Mouse (Mus musculus): ENCODE data around the gene Slpi. TPM values are rescaled to one million over a fixed set of nuclear protein-coding genes. Genes with fewer than 3 reads are reported as not detected.
"Not testable (repeated sequence)": the region's sequence is repeated elsewhere in the genome, so short reads cannot be mapped to it uniquely, and the experiment has no call there.

Slpi gene
- polyA plus RNA-seq, 1 experiment, result 0.90 TPM

GRCm38 (mm10) chr2:164320983-164321382 is 67.9 kb downstream of the Slpi start:
- Histone ChIP-seq H3K4me1 (ENCODE audit: control insufficient read depth, insufficient read depth, low read length) (no peaks in the 10 kb centered on the region), H3K27ac (ENCODE audit: insufficient read depth, low read length) (no peak overlapping the region), H3K4me3 (ENCODE audit: insufficient read depth, low read length) (no peak overlapping the region)
- no peak for TF ChIP-seq CTCF (IDR thresholded peaks at IDR 0.05; ENCODE audit: borderline replicate concordance, insufficient read depth, low read length)

GRCm38 (mm10) chr2:164316451-164316850 is 72.4 kb downstream of the Slpi start, which contains the start of gene Svs6:
TSS of gene Svs6 (plus strand) at chr2:164316751.
- not testable (repeated sequence) for H3K27ac ChIP-seq (ENCODE audit: insufficient read depth, low read length); H3K4me1 ChIP-seq (ENCODE audit: control insufficient read depth, insufficient read depth, low read length); H3K4me3 ChIP-seq (ENCODE audit: insufficient read depth, low read length)

- not testable (repeated sequence) for H3K27ac ChIP-seq (ENCODE audit: insufficient read depth, low read length); H3K4me1 ChIP-seq (ENCODE audit: control insufficient read depth, insufficient read depth, low read length); H3K4me3 ChIP-seq (ENCODE audit: insufficient read depth, low read length)
Measured at GRCm38 (mm10) chr2:164315460-164315859, 73.4 kb downstream of the Slpi start.

GRCm38 (mm10) chr2:164312599-164312998 is 76.3 kb downstream of the Slpi start:
- no peaks in the 10 kb centered on the region for H3K4me1 ChIP-seq (ENCODE audit: control insufficient read depth, insufficient read depth, low read length)
- TF ChIP-seq CTCF (IDR thresholded peaks at IDR 0.05; ENCODE audit: borderline replicate concordance, insufficient read depth, low read length) (no peak), POLR2A (IDR thresholded peaks at IDR 0.05; ENCODE audit: low read depth, low read length) (no peak)
- H3K27ac ChIP-seq (ENCODE audit: insufficient read depth, low read length), result no peak overlapping the region
- H3K4me3 ChIP-seq (ENCODE audit: insufficient read depth, low read length), result no peak overlapping the region

Other genes with a start within 250 kb of the Slpi start
- 0.23 and 1.1 TPM in 2 replicates for gene Kcns1, start 218.0 kb downstream of the Slpi start, polyA plus RNA-seq (2011; ENCODE audit: insufficient read length, low read depth, missing spikeins)
- not detected in 2 replicates for gene Wfdc5, start 206.4 kb downstream of the Slpi start, polyA plus RNA-seq (2011; ENCODE audit: insufficient read length, low read depth, missing spikeins)
- not detected in 2 replicates for gene Wfdc12, start 198.5 kb downstream of the Slpi start, polyA plus RNA-seq (2011; ENCODE audit: insufficient read length, low read depth, missing spikeins)
- not detected in 2 replicates for gene Wfdc15a, start 189.0 kb downstream of the Slpi start, polyA plus RNA-seq (2011; ENCODE audit: insufficient read length, low read depth, missing spikeins)
- gene Wfdc15b, start 167.4 kb downstream of the Slpi start, polyA plus RNA-seq (2011; ENCODE audit: insufficient read length, low read depth, missing spikeins), result not detected in 2 replicates
- gene Svs2, start 150.6 kb downstream of the Slpi start, polyA plus RNA-seq (2011; ENCODE audit: insufficient read length, low read depth, missing spikeins), result not detected in 2 replicates
- gene Svs3b, start 132.5 kb downstream of the Slpi start, polyA plus RNA-seq (2011; ENCODE audit: insufficient read length, low read depth, missing spikeins), result not detected in 2 replicates
- gene Svs4, start 110.6 kb downstream of the Slpi start, polyA plus RNA-seq (2011; ENCODE audit: insufficient read length, low read depth, missing spikeins), result not detected in 2 replicates
- not detected in 2 replicates for gene Svs3a, start 99.8 kb downstream of the Slpi start, polyA plus RNA-seq (2011; ENCODE audit: insufficient read length, low read depth, missing spikeins)
- gene Svs6, start 72.3 kb downstream of the Slpi start, polyA plus RNA-seq (2011; ENCODE audit: insufficient read length, low read depth, missing spikeins), result not detected in 2 replicates
- not detected in 2 replicates for gene Svs5, start 56.4 kb downstream of the Slpi start, polyA plus RNA-seq (2011; ENCODE audit: insufficient read length, low read depth, missing spikeins)
- gene Rbpjl, start 14.0 kb upstream of the Slpi start, polyA plus RNA-seq (2011; ENCODE audit: insufficient read length, low read depth, missing spikeins), result not detected in 2 replicates
- gene Matn4, start 16.1 kb upstream of the Slpi start, polyA plus RNA-seq (2011; ENCODE audit: insufficient read length, low read depth, missing spikeins), result 0.18 and 3.1 TPM in 2 replicates
- gene Sdc4, start 54.8 kb upstream of the Slpi start, polyA plus RNA-seq (2011; ENCODE audit: insufficient read length, low read depth, missing spikeins), result 242 and 248 TPM in 2 replicates
- 23.1 and 23.6 TPM in 2 replicates for gene Sys1, start 67.9 kb upstream of the Slpi start, polyA plus RNA-seq (2011; ENCODE audit: insufficient read length, low read depth, missing spikeins)
- gene Gm20458, start 71.9 kb upstream of the Slpi start, polyA plus RNA-seq (2011; ENCODE audit: insufficient read length, low read depth, missing spikeins), result 4.1 and 5.8 TPM in 2 replicates
- not detected in 2 replicates for gene Trp53tg5, start 84.6 kb upstream of the Slpi start, polyA plus RNA-seq (2011; ENCODE audit: insufficient read length, low read depth, missing spikeins)
- gene Dbndd2, start 97.0 kb upstream of the Slpi start, polyA plus RNA-seq (2011; ENCODE audit: insufficient read length, low read depth, missing spikeins), result 13.8 and 19.0 TPM in 2 replicates
- gene Pigt, start 108.4 kb upstream of the Slpi start, polyA plus RNA-seq (2011; ENCODE audit: insufficient read length, low read depth, missing spikeins), result 59.6 and 66.3 TPM in 2 replicates
- gene Wfdc2, start 173.3 kb upstream of the Slpi start, polyA plus RNA-seq (2011; ENCODE audit: insufficient read length, low read depth, missing spikeins), result not detected in 2 replicates
- not detected in 2 replicates for gene Spint3, start 184.4 kb upstream of the Slpi start, polyA plus RNA-seq (2011; ENCODE audit: insufficient read length, low read depth, missing spikeins)
- not detected in 2 replicates for gene Wfdc6a, start 196.4 kb upstream of the Slpi start, polyA plus RNA-seq (2011; ENCODE audit: insufficient read length, low read depth, missing spikeins)
- not detected in 2 replicates for gene Eppin, start 204.5 kb upstream of the Slpi start, polyA plus RNA-seq (2011; ENCODE audit: insufficient read length, low read depth, missing spikeins)
- not detected in 2 replicates for gene Wfdc6b, start 224.4 kb upstream of the Slpi start, polyA plus RNA-seq (2011; ENCODE audit: insufficient read length, low read depth, missing spikeins)
- gene Wfdc8, start 224.5 kb upstream of the Slpi start, polyA plus RNA-seq (2011; ENCODE audit: insufficient read length, low read depth, missing spikeins), result not detected in 2 replicates
- not detected in 2 replicates for gene Wfdc16, start 249.7 kb upstream of the Slpi start, polyA plus RNA-seq (2011; ENCODE audit: insufficient read length, low read depth, missing spikeins)

Data from embryonic fibroblast, embryonic 13.5 days (primary cell).